Mouse (Mus musculus) midbrain, embryonic 10.5 days (tissue): Measurements from ENCODE around the gene Cdkal1. TPM values are rescaled to one million over a fixed set of nuclear protein-coding genes. Genes with fewer than 3 reads are reported as not detected.

Experiments used
- DNase-seq: peaks from one replicate; pipeline ENCODE4 v3.0.0-alpha.2; 2017; ENCODE audit warnings: low spot score
- H3K27ac ChIP-seq: fragments of 300-500 bp; sonication (generic); replicated peaks from 2 replicates; pipeline ENCODE4 v1.5.1; 2016; ENCODE audit warnings: mild to moderate bottlenecking
- H3K27me3 ChIP-seq: fragments of 300-500 bp; sonication (generic); 2 replicates; pipeline ENCODE4 v1.6.1; 2016; ENCODE audit warnings: low read depth, mild to moderate bottlenecking; ENCODE audit not compliant: poor library complexity, severe bottlenecking
- H3K36me3 ChIP-seq: fragments of 300-500 bp; sonication (generic); 2 replicates; pipeline ENCODE4 v1.6.1; 2016; ENCODE audit warnings: mild to moderate bottlenecking, moderate library complexity
- H3K4me1 ChIP-seq: fragments of 300-500 bp; sonication (generic); 2 replicates; pipeline ENCODE4 v1.6.1; 2016
- H3K4me3 ChIP-seq: fragments of 300-500 bp; sonication (generic); 2 replicates; pipeline ENCODE4 v1.5.1; 2016; ENCODE audit warnings: mild to moderate bottlenecking, moderate library complexity
- H3K9me3 ChIP-seq: fragments of 300-500 bp; sonication (generic); replicated peaks from 2 replicates; pipeline ENCODE4 v1.6.1; 2016; ENCODE audit warnings: mild to moderate bottlenecking
- WGBS: fragments of 180-500 bp; shearing (Covaris S2); methylation state at CpG from one replicate; pipeline ENCODE4 v1.1.7; 2016; 5-methylcytosine and 5-hydroxymethylcytosine counted together
- polyA plus RNA-seq: library from polyadenylated mRNA; unstranded; fragments of >200 nt; fragmentation: Nextera tagmentation; extraction: Ambion mirVana; gene quantifications from 2 replicates; pipeline ENCODE4 v1.2.1, GENCODE M21; 2016

Gene Cdkal1
- polyA plus RNA-seq, 1 experiment from 2014 or later: 32.7 TPM

DNA sequence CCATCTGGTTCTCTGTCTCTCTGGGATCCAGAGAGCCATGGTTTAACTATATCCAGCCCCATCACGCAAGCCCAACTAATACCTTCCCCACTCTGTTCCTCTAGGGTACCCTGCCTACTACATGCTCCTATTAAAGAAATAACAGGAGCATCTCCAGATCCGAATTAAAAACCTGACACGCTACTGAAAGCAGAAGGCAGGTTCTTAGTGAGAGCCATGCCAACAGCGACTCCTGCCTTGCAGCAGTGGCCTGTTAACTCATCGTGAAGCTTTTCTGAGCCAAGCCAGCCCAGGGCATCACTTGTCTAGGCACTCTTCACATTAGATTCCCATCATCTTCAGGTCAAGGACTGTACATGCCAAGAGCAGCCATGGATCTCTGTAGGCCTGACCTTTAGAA, 104.3 kb downstream of the Cdkal1 start:
- Histone ChIP-seq H3K36me3 (no peaks in the 10 kb centered on the region), H3K9me3 (no peaks in the 10 kb centered on the region), H3K27ac (no peak overlapping the region), H3K27me3 (no peaks in the 10 kb centered on the region), H3K4me3 (no peak overlapping the region), H3K4me1 (no peaks in the 10 kb centered on the region)
- DNase-seq: no peak
- 93% methylated on average over 5 of the region's 5 CpGs for WGBS

DNA sequence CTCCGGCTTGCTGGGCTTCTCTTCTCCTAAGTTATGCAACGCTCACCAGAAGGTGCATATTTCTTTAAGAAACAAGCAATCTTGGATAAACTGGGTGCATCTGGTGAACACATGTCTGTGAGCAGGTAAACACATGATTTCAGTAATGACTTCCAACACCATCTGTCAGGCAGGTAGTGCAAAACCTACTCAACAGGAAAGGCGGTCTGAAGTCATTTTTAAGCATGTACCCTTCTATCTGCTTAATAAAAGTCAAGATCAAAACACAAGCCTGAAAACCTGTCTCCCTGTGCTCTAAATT, 108.2 kb downstream of the Cdkal1 start:
- DNase-seq: no peak
- WGBS: 92% methylated on average over 3 of the region's 3 CpGs
- no peaks in the 10 kb centered on the region for H3K36me3 ChIP-seq
- H3K4me3 ChIP-seq: no peak overlapping the region
- H3K9me3 ChIP-seq: no peaks in the 10 kb centered on the region
- no peaks in the 10 kb centered on the region for H3K27me3 ChIP-seq
- H3K4me1 ChIP-seq: no peaks in the 10 kb centered on the region
- no peak overlapping the region for H3K27ac ChIP-seq

DNA sequence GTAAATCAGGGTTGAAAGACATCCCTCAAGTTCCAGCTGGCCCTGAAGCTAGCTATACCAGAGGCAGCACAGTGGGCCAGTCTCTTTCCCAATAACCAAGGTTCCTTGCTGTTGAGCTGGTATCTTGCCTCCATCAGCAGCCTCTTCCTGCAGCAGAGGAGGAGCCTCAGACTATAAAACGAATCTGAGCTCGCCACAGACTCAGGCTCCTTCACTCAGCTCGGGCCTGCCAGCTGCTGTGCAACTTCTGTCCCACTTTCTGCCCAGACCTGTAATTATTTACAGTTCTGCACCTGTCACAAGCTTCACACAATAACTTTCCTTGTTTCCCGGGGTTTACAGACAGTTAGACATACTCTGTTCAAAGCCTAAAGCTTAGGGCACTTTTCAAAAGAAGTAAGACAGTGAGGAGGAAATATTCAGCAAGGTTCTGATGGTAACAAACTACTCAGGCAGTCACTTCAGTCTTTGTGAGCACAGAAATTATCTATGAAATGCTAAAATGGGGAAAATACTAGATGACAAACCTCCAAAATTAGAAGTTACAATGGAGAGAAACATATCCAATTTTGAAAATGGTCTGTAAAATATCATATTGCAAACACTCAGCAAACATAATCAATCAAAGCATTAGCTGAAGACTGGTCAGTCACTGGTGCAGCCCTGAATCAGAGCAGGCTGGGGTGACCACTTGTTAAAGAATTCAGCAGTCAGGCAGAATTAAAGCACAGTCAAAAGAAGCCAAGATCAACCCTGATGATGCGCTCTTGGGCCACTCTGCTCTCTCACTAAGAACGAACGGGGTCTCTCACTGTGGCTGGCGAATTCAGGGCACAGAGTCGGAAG, 108.8 kb downstream of the Cdkal1 start:
- no peaks in the 10 kb centered on the region for H3K27me3 ChIP-seq
- no peaks in the 10 kb centered on the region for H3K4me1 ChIP-seq
- WGBS: 86% methylated on average over 9 of the region's 9 CpGs
- H3K27ac ChIP-seq: no peak overlapping the region
- no peaks in the 10 kb centered on the region for H3K36me3 ChIP-seq
- no peaks in the 10 kb centered on the region for H3K9me3 ChIP-seq
- no peak overlapping the region for H3K4me3 ChIP-seq
- no peak for DNase-seq

DNA sequence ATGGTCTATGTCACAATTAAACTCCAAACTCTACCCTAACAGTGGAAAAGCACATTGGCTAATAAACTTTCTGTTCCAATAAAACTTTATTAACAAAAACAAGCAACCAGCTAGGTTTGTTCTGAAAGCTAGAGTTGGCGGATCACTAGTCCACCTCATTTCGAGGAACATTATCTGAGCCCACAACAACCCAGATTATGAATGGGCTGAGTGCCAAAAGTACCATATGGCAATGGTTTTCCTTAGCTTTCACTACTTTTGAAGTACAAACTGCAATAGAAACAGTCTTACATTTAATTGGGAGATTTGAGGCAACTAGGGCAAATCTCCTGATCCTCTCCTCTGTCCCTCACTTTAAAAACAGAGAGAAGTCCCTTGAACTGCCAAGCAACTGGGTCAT, 110.4 kb downstream of the Cdkal1 start:
- WGBS: 92% methylated on average over 2 of the region's 2 CpGs
- no peak overlapping the region for H3K4me3 ChIP-seq
- no peak overlapping the region for H3K27ac ChIP-seq
- no peaks in the 10 kb centered on the region for H3K27me3 ChIP-seq
- no peaks in the 10 kb centered on the region for H3K9me3 ChIP-seq
- no peaks in the 10 kb centered on the region for H3K4me1 ChIP-seq
- DNase-seq: no peak
- H3K36me3 ChIP-seq: no peaks in the 10 kb centered on the region

DNA sequence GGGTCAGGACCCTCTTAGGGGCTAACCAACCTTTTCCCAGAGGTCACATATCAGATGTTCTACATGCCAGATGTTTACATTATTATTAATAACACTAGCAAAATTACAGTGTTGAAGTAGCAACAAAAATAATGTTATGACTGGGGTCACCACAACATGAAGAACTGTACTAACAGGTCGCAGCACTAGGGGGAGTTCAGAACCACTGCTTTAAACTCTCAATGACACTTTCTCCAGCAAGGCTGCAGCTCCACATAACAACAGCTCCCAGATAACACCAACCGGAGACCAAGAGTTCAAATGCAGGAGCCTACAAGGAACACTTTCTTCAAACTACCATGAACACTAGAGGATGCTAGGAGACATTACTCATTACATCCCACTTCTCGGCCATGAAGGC, 111.3 kb downstream of the Cdkal1 start:
- DNase-seq: no peak
- no peak overlapping the region for H3K4me3 ChIP-seq
- no peaks in the 10 kb centered on the region for H3K27me3 ChIP-seq
- H3K36me3 ChIP-seq: no peaks in the 10 kb centered on the region
- no peak overlapping the region for H3K27ac ChIP-seq
- 85% methylated on average over 3 of the region's 3 CpGs for WGBS
- no peaks in the 10 kb centered on the region for H3K9me3 ChIP-seq
- H3K4me1 ChIP-seq: no peaks in the 10 kb centered on the region

DNA sequence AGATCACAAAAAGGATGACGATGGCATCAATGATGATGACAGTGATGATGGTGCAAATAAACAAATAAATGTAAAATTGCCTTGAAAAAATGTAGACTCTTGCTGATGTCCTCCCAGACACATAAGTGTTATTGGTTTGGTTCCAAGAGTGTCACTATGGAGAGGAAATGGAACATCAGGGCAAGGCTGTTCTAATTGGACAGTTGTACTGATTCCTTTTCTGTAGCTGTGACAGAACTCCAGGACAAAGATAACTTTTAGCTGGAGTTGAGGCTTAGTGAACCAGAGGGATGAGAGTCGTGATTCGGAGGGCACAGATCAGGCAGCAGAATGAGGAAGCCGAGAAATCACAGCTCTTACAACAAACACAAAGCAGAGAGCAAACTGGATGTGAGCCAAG, 111.7 kb downstream of the Cdkal1 start:
- no peaks in the 10 kb centered on the region for H3K36me3 ChIP-seq
- H3K4me3 ChIP-seq: no peak overlapping the region
- no peak for DNase-seq
- no peaks in the 10 kb centered on the region for H3K27me3 ChIP-seq
- 95% methylated on average over 4 of the region's 4 CpGs for WGBS
- no peak overlapping the region for H3K27ac ChIP-seq
- H3K4me1 ChIP-seq: no peaks in the 10 kb centered on the region
- no peaks in the 10 kb centered on the region for H3K9me3 ChIP-seq

DNA sequence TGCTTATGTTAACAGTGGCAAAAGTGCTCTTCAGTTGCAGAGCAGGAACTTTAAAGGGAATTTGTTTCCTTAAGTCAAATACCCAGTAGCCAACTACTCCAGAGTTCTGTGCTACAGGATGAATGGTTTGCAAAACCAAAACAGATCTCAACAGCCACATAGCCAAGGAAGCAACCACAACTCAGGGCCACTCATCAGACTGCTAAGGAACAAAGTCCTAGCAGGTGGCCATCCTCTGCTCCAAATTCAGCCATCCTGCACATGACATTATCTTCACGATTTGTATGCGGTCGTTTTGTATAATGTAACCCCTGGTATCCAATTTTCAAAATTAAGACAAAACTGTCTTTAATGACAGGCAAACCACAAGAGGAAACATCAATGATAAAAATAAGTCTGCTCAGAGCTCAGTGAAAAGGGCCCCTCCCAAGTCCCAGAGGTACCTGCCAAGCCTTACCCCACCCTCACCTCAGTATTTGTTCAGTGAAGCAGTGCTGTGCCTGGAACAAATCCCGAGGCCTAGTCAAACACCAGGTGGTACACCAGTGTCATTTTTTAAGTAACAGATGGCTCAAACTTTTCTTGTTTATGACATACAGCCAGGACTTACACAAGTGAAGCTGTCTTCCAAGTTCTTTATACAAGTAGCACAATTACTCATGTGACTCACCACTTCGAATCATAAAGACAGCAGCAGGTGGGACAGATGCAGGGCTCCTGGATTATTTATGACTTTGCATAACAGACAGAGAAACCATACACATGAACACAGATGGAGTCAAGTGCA, 117.6 kb downstream of the Cdkal1 start:
- H3K36me3 ChIP-seq: no peaks in the 10 kb centered on the region
- no peak for DNase-seq
- H3K4me1 ChIP-seq: no peaks in the 10 kb centered on the region
- H3K27ac ChIP-seq: no peak overlapping the region
- H3K27me3 ChIP-seq: no peaks in the 10 kb centered on the region
- 89% methylated on average over 5 of the region's 5 CpGs for WGBS
- no peaks in the 10 kb centered on the region for H3K9me3 ChIP-seq
- no peak overlapping the region for H3K4me3 ChIP-seq

DNA sequence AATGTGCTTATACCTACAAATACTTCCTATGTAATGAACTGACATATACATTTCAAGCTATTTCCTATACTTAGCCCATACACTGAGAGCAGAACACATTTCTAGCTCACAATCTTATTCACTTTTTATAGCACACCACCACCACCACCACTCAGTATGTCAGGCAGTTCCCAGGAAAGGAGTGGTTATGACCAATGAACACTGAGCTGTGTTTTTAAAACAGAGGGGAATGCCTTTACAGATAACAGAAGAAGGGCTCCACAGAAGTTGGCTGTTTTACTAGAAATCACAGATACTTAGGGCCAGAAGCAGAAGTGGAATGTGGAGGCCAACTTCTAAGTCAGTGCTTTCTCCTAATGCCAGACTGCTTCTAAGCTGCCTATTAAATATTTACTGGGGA, 121.0 kb downstream of the Cdkal1 start:
- no peak for DNase-seq

DNA sequence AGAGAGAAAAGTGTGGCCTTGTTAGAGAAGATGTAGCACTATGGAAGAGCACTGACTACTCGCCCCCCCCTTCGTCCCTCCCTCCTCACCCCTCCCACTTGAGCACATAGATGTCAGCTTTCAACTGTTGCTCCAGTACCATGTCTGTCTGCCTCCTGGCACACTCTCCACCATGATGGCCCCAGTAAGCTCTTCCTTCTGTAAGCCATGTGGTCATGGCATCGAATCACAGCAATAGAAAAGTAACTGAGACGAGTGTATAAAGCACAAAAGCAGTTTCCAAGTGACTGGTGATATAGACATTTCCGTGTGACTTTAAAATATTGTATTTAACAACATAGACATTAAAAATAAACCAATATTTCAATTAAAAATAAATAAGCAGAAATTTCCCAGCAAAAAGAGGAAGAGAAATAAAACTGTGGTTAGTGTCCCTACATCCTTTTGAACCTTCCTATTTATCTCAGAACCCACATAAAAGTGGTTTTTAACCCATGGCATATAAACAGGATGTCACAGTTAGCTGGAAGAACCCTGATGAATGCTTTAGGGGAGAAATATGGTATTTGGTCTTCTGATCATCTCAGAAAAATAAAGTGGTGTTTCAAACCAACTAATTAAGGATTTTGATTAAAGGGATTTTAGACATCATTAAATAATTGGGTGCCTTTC, 129.2 kb downstream of the Cdkal1 start:
- 87% methylated on average over 5 of the region's 5 CpGs for whole genome bisulfite sequencing
- Histone ChIP-seq H3K4me1 (no peaks in the 10 kb centered on the region), H3K9me3 (no peaks in the 10 kb centered on the region), H3K27me3 (no peaks in the 10 kb centered on the region), H3K36me3 (no peaks in the 10 kb centered on the region), H3K4me3 (no peak overlapping the region), H3K27ac (no peak overlapping the region)
- DNase-seq: no peak

More for the DNA sequence above, 121.0 kb downstream of the Cdkal1 start:
- Histone ChIP-seq H3K4me1 (no peaks in the 10 kb centered on the region), H3K36me3 (no peaks in the 10 kb centered on the region), H3K9me3 (no peaks in the 10 kb centered on the region), H3K4me3 (no peak overlapping the region), H3K27me3 (no peaks in the 10 kb centered on the region), H3K27ac (no peak overlapping the region)

DNA sequence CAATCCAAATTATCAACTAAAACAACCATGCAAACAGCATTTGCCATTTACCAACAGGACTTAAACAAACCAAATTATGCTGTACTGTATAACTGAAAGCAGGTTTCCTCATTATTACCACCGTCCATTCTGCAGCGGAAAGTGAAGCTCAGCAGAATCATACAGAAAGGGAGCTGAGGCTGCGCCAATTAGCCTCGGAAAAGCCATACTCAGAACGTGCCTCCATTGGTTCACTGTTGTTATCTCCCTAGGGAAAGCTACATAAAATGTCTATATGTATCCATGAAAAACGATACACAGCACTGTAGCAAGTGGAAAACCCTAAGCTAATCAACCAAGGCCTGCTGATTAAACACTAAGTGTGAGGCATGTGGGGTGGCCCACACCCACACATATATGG, 130.6 kb downstream of the Cdkal1 start:
- 91% methylated on average over 6 of the region's 6 CpGs for WGBS
- no peak for DNase-seq
- Histone ChIP-seq H3K4me3 (no peak overlapping the region), H3K36me3 (no peaks in the 10 kb centered on the region), H3K27me3 (no peaks in the 10 kb centered on the region), H3K4me1 (no peaks in the 10 kb centered on the region), H3K27ac (no peak overlapping the region), H3K9me3 (no peaks in the 10 kb centered on the region)

DNA sequence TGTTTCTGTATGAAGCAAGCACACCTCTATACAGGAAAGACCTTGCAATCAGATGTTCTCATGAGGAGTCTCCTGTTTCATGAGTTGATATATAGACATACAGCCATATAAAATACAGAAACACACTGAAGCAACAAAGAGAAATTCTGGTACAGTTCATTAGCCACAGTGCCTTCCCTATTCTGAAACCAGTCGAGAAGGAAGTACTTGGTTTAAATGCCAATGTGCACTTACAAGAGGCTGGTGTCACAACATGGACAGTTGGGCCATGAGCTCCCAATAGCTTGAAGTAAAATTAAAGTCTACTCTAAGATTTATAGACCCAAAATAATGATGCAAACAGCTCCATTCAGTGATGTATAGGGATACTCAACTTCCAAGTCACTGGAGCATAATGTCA, 132.3 kb downstream of the Cdkal1 start:
- H3K36me3 ChIP-seq: no peaks in the 10 kb centered on the region
- WGBS: 77% methylated on average over 1 of the region's 1 CpGs
- no peak for DNase-seq

DNA sequence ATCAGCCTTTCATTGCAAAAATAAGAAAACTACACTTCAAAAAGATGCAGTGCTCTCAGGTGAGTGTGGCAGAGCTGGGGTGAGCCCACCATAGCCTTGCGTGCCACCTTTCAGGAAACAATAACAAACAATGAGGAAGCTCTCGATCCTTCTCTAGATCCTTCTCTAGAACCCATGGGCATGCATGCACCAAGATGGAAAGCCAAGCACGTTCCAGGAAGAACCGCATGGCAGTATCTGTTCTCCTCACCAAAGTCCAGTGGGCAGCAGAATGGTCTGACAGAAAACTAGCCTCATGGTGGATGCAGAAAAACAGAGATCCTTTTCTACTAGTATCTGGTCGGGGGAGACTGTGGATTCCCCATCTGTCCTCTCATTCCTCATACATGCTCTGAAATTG, 134.3 kb downstream of the Cdkal1 start:
- Histone ChIP-seq H3K27me3 (no peaks in the 10 kb centered on the region), H3K4me1 (no peaks in the 10 kb centered on the region), H3K4me3 (no peak overlapping the region), H3K9me3 (no peaks in the 10 kb centered on the region), H3K27ac (no peak overlapping the region), H3K36me3 (no peaks in the 10 kb centered on the region)
- WGBS: 96% methylated on average over 5 of the region's 5 CpGs
- DNase-seq: no peak

More for the DNA sequence above, 132.3 kb downstream of the Cdkal1 start:
- Histone ChIP-seq H3K27ac (no peak overlapping the region), H3K4me1 (no peaks in the 10 kb centered on the region), H3K27me3 (no peaks in the 10 kb centered on the region), H3K4me3 (no peak overlapping the region), H3K9me3 (no peaks in the 10 kb centered on the region)

DNA sequence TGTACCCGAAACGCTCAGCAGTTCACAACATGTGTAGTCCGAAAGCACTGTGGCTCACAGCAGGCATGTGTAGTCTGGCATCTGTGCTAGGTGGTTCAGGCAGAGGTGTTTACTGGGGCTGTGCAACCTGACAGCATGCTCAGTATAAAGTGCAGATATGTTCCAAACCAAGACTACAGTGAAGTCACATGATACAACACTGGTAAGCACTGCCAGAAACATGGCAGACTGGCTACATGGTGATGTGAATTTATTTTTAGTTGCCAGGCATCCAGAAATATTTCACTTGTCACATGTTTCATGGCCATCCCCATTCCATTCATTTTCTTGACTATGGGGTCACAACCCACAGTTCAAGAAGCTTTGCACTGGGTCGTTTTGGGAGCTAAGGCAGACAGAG, 138.9 kb downstream of the Cdkal1 start:
- no peak for DNase-seq
- H3K36me3 ChIP-seq: no peaks in the 10 kb centered on the region

More for the DNA sequence above, 138.9 kb downstream of the Cdkal1 start:
- Histone ChIP-seq H3K4me3 (no peak overlapping the region), H3K4me1 (0 out of 2 replicates have a peak, but pooled peaks cover 5% of the 10 kb centered on the region), H3K27ac (no peak overlapping the region), H3K9me3 (no peaks in the 10 kb centered on the region), H3K27me3 (no peaks in the 10 kb centered on the region)
- 78% methylated on average over 4 of the region's 4 CpGs for WGBS
